Mouse (Mus musculus): ENCODE data around the gene Stk16. TPM values are rescaled to one million over a fixed set of nuclear protein-coding genes. Genes with fewer than 3 reads are reported as not detected.
A peak's percentile ranks its signal among the peaks of the same experiment; 100 is the strongest.

Stk16 gene
- total and polyA plus RNA-seq, 3 experiments = 72.6 to 114 (median 78.2) TPM

DNA sequence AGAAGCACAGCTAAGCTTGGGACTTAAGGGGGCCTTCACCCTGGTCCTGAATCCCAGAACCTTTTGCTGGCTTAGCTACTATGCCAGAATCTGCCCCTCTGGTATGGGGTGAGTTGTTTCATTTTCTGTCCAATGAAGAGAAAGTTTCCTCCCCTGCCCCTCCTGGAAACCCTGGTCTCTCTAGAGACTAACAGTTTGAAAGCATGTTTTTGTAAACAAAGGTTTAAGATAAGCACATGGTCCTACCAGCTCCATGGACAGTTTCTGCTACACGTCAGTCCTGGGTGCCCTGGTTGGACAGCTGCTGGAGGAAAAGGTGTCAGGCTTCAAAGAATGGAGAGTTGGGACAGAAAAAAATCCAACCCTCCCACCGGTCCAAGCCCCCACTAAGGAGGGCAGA is 20.1 kb upstream of the Stk16 start:
- Histone ChIP-seq H3K4me3 (ENCODE audit: low read depth, low read length) (peak overlapping the region; percentile 80; the same call in 1 of the 2 replicates), H3K27me3 (ENCODE audit: insufficient read depth, low read length) (no peaks in the 10 kb centered on the region), H3K36me3 (replicated peaks) (peaks cover 72% of the 10 kb centered on the region), H3K4me1 (ENCODE audit: insufficient read depth, low read depth, low read length) (peaks cover 52% of the 10 kb centered on the region), H3K9me3 (replicated peaks) (no peaks in the 10 kb centered on the region)
- ATAC-seq (ENCODE audit: extremely low read depth, insufficient number of reproducible peaks, low FRiP score, poor library complexity, severe bottlenecking) (no peak), DNase-seq (ENCODE audit: low spot score) (no peak)
- TF ChIP-seq GATA1 (IDR thresholded peaks at IDR 0.05; ENCODE audit: borderline replicate concordance, low read length) (no peak), GATA2 (IDR thresholded peaks at IDR 0.05; ENCODE audit: borderline replicate concordance, low read depth, low read length) (no peak), POLR2AphosphoS5 (IDR thresholded peaks at IDR 0.05; ENCODE audit: insufficient replicate concordance, low read depth, low read length) (no peak), CTCF (IDR thresholded peaks at IDR 0.05; ENCODE audit: low read depth, low read length) (no peak), TAL1 (conservative IDR thresholded peaks at IDR 0.05; ENCODE audit: low read depth, low read length) (no peak)

DNA sequence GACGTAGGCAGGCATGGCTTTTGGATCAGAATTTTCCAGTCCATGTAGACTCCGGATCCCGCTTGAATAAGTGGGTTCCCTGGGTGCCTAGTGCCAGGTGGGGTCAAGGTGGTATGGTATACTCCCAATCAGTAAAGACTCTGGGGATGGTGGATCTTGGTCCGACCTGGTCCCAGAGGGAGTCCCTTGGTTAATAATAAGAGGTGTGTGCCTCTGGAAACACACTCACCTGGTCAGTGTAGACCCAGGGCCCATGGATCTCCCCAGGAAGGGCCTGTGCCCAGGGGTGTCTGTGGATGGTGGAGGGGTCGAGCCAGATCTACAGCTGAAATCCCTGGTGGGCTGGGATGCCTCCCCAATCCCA is 19.4 kb upstream of the Stk16 start:
- H3K36me3 ChIP-seq (replicated peaks) = peaks cover 72% of the 10 kb centered on the region
- H3K4me1 ChIP-seq (ENCODE audit: insufficient read depth, low read depth, low read length) = peaks cover 47% of the 10 kb centered on the region
- no peak for DNase-seq (ENCODE audit: low spot score)
- TF ChIP-seq GATA2 (IDR thresholded peaks at IDR 0.05; ENCODE audit: borderline replicate concordance, low read depth, low read length) = no peak
- TF ChIP-seq TAL1 (conservative IDR thresholded peaks at IDR 0.05; ENCODE audit: low read depth, low read length) = no peak
- TF ChIP-seq GATA1 (IDR thresholded peaks at IDR 0.05; ENCODE audit: borderline replicate concordance, low read length) = no peak
- TF ChIP-seq POLR2AphosphoS5 (IDR thresholded peaks at IDR 0.05; ENCODE audit: insufficient replicate concordance, low read depth, low read length) = no peak
- no peak for TF ChIP-seq CTCF (IDR thresholded peaks at IDR 0.05; ENCODE audit: low read depth, low read length)
- H3K4me3 ChIP-seq (ENCODE audit: low read depth, low read length) = peak overlapping the region; percentile 80
- H3K27me3 ChIP-seq (ENCODE audit: insufficient read depth, low read length) = no peaks in the 10 kb centered on the region
- ATAC-seq (ENCODE audit: extremely low read depth, insufficient number of reproducible peaks, low FRiP score, poor library complexity, severe bottlenecking) = no peak
- H3K9me3 ChIP-seq (replicated peaks) = no peaks in the 10 kb centered on the region

- Histone ChIP-seq H3K36me3 (replicated peaks) (peaks cover 72% of the 10 kb centered on the region), H3K27me3 (ENCODE audit: insufficient read depth, low read length) (no peaks in the 10 kb centered on the region), H3K4me3 (ENCODE audit: low read depth, low read length) (peak within 1 kb of the TSS; percentile 80), H3K9me3 (replicated peaks) (no peaks in the 10 kb centered on the region), H3K4me1 (ENCODE audit: insufficient read depth, low read depth, low read length) (peaks cover 47% of the 10 kb centered on the region)
- DNase-seq (ENCODE audit: low spot score) (peak; percentile 100), ATAC-seq (ENCODE audit: extremely low read depth, insufficient number of reproducible peaks, low FRiP score, poor library complexity, severe bottlenecking) (peak; percentile 99)
- no peak for TF ChIP-seq GATA1 (IDR thresholded peaks at IDR 0.05; ENCODE audit: borderline replicate concordance, low read length)
- TF ChIP-seq TAL1 (conservative IDR thresholded peaks at IDR 0.05; ENCODE audit: low read depth, low read length) = no peak
- peak; percentile 65; the same call in 1 of the 2 replicates for TF ChIP-seq POLR2AphosphoS5 (IDR thresholded peaks at IDR 0.05; ENCODE audit: insufficient replicate concordance, low read depth, low read length)
These were observed 18.8 kb upstream of the Stk16 start, which contains the start of the genes Ankzf1 and Atg9a for GRCm38 (mm10) chr1:75191622-75192402. Ankzf1 (plus strand) TSS chr1:75192151. Atg9a (minus strand) TSS chr1:75192196.

GRCm38 (mm10) chr1:75192452-75192851 is 18.2 kb upstream of the Stk16 start:
- Histone ChIP-seq H3K27me3 (ENCODE audit: insufficient read depth, low read length) (no peaks in the 10 kb centered on the region), H3K36me3 (replicated peaks) (peaks cover 72% of the 10 kb centered on the region), H3K4me1 (ENCODE audit: insufficient read depth, low read depth, low read length) (peaks cover 47% of the 10 kb centered on the region), H3K9me3 (replicated peaks) (no peaks in the 10 kb centered on the region), H3K4me3 (ENCODE audit: low read depth, low read length) (peak overlapping the region; percentile 80)
- TF ChIP-seq CTCF (IDR thresholded peaks at IDR 0.05; ENCODE audit: low read depth, low read length) = no peak
- TF ChIP-seq GATA1 (IDR thresholded peaks at IDR 0.05; ENCODE audit: borderline replicate concordance, low read length) = no peak
- TF ChIP-seq TAL1 (conservative IDR thresholded peaks at IDR 0.05; ENCODE audit: low read depth, low read length) = no peak
- no peak for TF ChIP-seq POLR2AphosphoS5 (IDR thresholded peaks at IDR 0.05; ENCODE audit: insufficient replicate concordance, low read depth, low read length)
- no peak for TF ChIP-seq GATA2 (IDR thresholded peaks at IDR 0.05; ENCODE audit: borderline replicate concordance, low read depth, low read length)
- DNase-seq (ENCODE audit: low spot score) = peak; percentile 80
- peak; percentile 50; the same call in 1 of the 2 replicates for ATAC-seq (ENCODE audit: extremely low read depth, insufficient number of reproducible peaks, low FRiP score, poor library complexity, severe bottlenecking)

DNA sequence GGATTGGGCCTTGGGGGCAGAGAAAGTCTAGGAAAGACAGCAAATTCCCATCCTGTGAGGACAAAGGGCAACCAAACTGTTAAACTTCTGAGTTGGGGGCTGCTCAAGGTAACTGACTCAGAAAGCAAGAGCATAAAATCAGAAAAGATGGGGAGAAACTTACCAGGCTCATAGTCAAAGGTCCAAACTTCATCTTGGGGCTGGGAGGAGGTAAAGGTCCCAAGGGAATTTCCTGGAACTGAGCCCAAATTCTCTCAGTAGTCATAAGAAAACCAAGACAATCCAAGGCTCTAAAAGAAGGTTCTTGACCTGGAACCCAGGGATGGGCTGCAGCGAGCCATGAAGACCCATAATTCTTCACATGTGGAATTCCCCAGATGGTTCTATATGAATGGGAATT is 9.4 kb upstream of the Stk16 start:
- TF ChIP-seq GATA1 (IDR thresholded peaks at IDR 0.05; ENCODE audit: borderline replicate concordance, low read length) = no peak
- ATAC-seq (ENCODE audit: extremely low read depth, insufficient number of reproducible peaks, low FRiP score, poor library complexity, severe bottlenecking) (no peak), DNase-seq (ENCODE audit: low spot score) (no peak)
- Histone ChIP-seq H3K4me3 (ENCODE audit: low read depth, low read length) (no peak overlapping the region), H3K27me3 (ENCODE audit: insufficient read depth, low read length) (no peaks in the 10 kb centered on the region), H3K4me1 (ENCODE audit: insufficient read depth, low read depth, low read length) (no peaks in the 10 kb centered on the region), H3K36me3 (replicated peaks) (peaks cover 55% of the 10 kb centered on the region), H3K9me3 (replicated peaks) (no peaks in the 10 kb centered on the region)

GRCm38 (mm10) chr1:75208967-75209678 is 1.5 kb upstream of the Stk16 start:
- Histone ChIP-seq H3K27me3 (ENCODE audit: insufficient read depth, low read length) (no peaks in the 10 kb centered on the region), H3K36me3 (replicated peaks) (peaks cover 52% of the 10 kb centered on the region), H3K4me3 (ENCODE audit: low read depth, low read length) (no peak overlapping the region; the same call in 1 of the 2 replicates), H3K9me3 (replicated peaks) (no peaks in the 10 kb centered on the region), H3K4me1 (ENCODE audit: insufficient read depth, low read depth, low read length) (peaks cover 49% of the 10 kb centered on the region)
- TF ChIP-seq CTCF (IDR thresholded peaks at IDR 0.05; ENCODE audit: low read depth, low read length) (no peak), POLR2AphosphoS5 (IDR thresholded peaks at IDR 0.05; ENCODE audit: insufficient replicate concordance, low read depth, low read length) (no peak), GATA1 (IDR thresholded peaks at IDR 0.05; ENCODE audit: borderline replicate concordance, low read length) (no peak), GATA2 (IDR thresholded peaks at IDR 0.05; ENCODE audit: borderline replicate concordance, low read depth, low read length) (no peak), TAL1 (conservative IDR thresholded peaks at IDR 0.05; ENCODE audit: low read depth, low read length) (no peak)
- ATAC-seq (ENCODE audit: extremely low read depth, insufficient number of reproducible peaks, low FRiP score, poor library complexity, severe bottlenecking) = no peak
- DNase-seq (ENCODE audit: low spot score) = no peak

Measured in G1E (cell line).